27 mouse cellular contexts compared by ENCODE assay signal in the genomic region with DNA sequence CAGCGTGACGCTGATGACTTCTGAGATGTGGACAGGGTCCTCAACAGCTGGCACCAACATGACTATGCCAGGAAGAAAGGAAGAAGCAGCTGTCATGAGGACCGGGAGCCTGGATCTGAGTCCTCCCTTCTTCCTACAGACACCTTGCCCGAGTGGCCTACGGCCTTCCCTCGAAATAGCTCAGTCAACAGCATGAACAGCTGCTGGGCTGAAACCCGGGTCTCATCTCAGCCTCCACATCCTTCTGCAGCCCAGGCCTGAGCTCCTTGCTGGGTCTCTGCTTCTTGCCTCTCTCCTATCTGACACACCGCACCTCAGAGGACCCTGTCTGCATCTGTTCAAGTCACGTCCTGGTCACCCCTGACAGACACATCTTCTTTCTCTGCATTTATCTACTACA. TPM values are rescaled to one million over a fixed set of nuclear protein-coding genes. Genes with fewer than 3 reads are reported as not detected.
"Had no signal": no experiment of that assay in that cellular context is flagged by ENCODE, and none has a peak within 500 bp of the region (broad histone marks: within the 10 kb centered on the region; RNA-seq: fewer than 3 reads in every experiment).

No protein-coding gene starts in this region.

- H3K4me1 ChIP-seq: limb, embryonic 10.5 days; limb, embryonic 12.5 days; limb, embryonic 13.5 days; limb, embryonic 15.5 days; liver, embryonic 12.5 days; liver, embryonic 13.5 days; liver, embryonic 15.5 days; lung, embryonic 15.5 days; megakaryocyte, embryonic 14.5 days; midbrain, embryonic 12.5 days; midbrain, embryonic 13.5 days; midbrain, embryonic 15.5 days; neural tube, embryonic 12.5 days had no signal

- ATAC-seq: liver, postnatal 0 days; midbrain, embryonic 13.5 days; midbrain, embryonic 15.5 days had no signal

- H3K36me3 ChIP-seq: midbrain, embryonic 15.5 days had no signal

- H3K27me3 ChIP-seq: limb, embryonic 12.5 days; limb, embryonic 13.5 days; limb, embryonic 15.5 days; liver, embryonic 12.5 days; liver, embryonic 13.5 days; liver, embryonic 15.5 days; lung, embryonic 15.5 days; midbrain, embryonic 12.5 days; midbrain, embryonic 13.5 days; midbrain, embryonic 15.5 days; neural tube, embryonic 12.5 days had no signal

- H3K9ac ChIP-seq: limb, embryonic 12.5 days; limb, embryonic 13.5 days; limb, embryonic 15.5 days; liver, embryonic 12.5 days; liver, embryonic 13.5 days; liver, embryonic 14.5 days; liver, embryonic 15.5 days; liver, postnatal 0 days; lung, embryonic 14.5 days; lung, embryonic 15.5 days; midbrain, embryonic 12.5 days; midbrain, embryonic 13.5 days; midbrain, embryonic 15.5 days; neural tube, embryonic 12.5 days had no signal

- H3K4me3 ChIP-seq: left cerebral cortex, adult 2 months; limb, embryonic 10.5 days; limb, embryonic 12.5 days; limb, embryonic 13.5 days; limb, embryonic 15.5 days; liver, embryonic 12.5 days; liver, embryonic 13.5 days; liver, embryonic 15.5 days; lung, embryonic 15.5 days; megakaryocyte, embryonic 14.5 days; midbrain, embryonic 10.5 days; midbrain, embryonic 12.5 days; midbrain, embryonic 13.5 days; midbrain, embryonic 15.5 days; myocyte; neural tube, embryonic 12.5 days had no signal

- H3K4me2 ChIP-seq: limb, embryonic 12.5 days; limb, embryonic 13.5 days; limb, embryonic 15.5 days; liver, embryonic 11.5 days; liver, embryonic 12.5 days; liver, embryonic 13.5 days; liver, embryonic 15.5 days; lung, embryonic 14.5 days; lung, embryonic 15.5 days; midbrain, embryonic 11.5 days; midbrain, embryonic 12.5 days; midbrain, embryonic 13.5 days; midbrain, embryonic 15.5 days; neural tube, embryonic 12.5 days had no signal

- H3K27ac ChIP-seq: left cerebral cortex, adult 2 months; limb, embryonic 10.5 days; limb, embryonic 12.5 days; limb, embryonic 13.5 days; limb, embryonic 15.5 days; liver, embryonic 12.5 days; liver, embryonic 13.5 days; liver, embryonic 14.5 days; liver, embryonic 15.5 days; lung, embryonic 15.5 days; macrophage; midbrain, embryonic 10.5 days; midbrain, embryonic 12.5 days; midbrain, embryonic 13.5 days; midbrain, embryonic 15.5 days; neural tube, embryonic 12.5 days had no signal

- H3K9me3 ChIP-seq: limb, embryonic 10.5 days; limb, embryonic 12.5 days; limb, embryonic 13.5 days; limb, embryonic 15.5 days; liver, embryonic 12.5 days; liver, embryonic 13.5 days; liver, embryonic 15.5 days; lung, embryonic 15.5 days; megakaryocyte, embryonic 14.5 days; midbrain, embryonic 10.5 days; midbrain, embryonic 12.5 days; midbrain, embryonic 13.5 days; midbrain, embryonic 15.5 days; neural tube, embryonic 12.5 days had no signal

RNA-seq across cellular contexts. Expression of a gene that starts 27.1 kb away (rescaled TPM):
- total RNA-seq: megakaryocyte-erythroid progenitor cell, adult 5-6 weeks had no signal

RNA-seq across cellular contexts. Expression of a gene that starts 27.2 kb away (rescaled TPM):
- total RNA-seq: liver, adult 2 months; megakaryocyte progenitor cell, adult 5-6 weeks; monocyte, adult 5-6 weeks had no signal
- polyA plus RNA-seq: liver, adult 2 months; liver, embryonic 11.5 days; liver, embryonic 12.5 days; liver, embryonic 13.5 days; liver, embryonic 15.5 days; liver, embryonic 16.5 days; liver, postnatal 0 days; lung, embryonic 14.5 days had no signal
